Mouse (Mus musculus) heart, adult 2 months (tissue): ENCODE data around the gene Hist1h2ad.

Experiments used
- CTCF ChIP-seq: fragments of 200-600 bp; IDR thresholded peaks from 2 replicates; pipeline ENCODE4 v1.8.1; 2022; ENCODE audit warnings: antibody characterized with exemption, mild to moderate bottlenecking, moderate library complexity
- EP300 ChIP-seq: fragments of 200-500 bp; IDR thresholded peaks from 2 replicates; pipeline ENCODE4 v1.6.1; 2011; ENCODE audit warnings: low read depth, low read length, control low read depth; ENCODE audit not compliant: insufficient read depth
- POLR2A ChIP-seq: fragments of 200-500 bp; IDR thresholded peaks from 2 replicates; pipeline ENCODE4 v1.6.1; 2011; ENCODE audit warnings: mild to moderate bottlenecking, low read depth, low read length, control low read depth; ENCODE audit not compliant: insufficient read depth

DNA sequence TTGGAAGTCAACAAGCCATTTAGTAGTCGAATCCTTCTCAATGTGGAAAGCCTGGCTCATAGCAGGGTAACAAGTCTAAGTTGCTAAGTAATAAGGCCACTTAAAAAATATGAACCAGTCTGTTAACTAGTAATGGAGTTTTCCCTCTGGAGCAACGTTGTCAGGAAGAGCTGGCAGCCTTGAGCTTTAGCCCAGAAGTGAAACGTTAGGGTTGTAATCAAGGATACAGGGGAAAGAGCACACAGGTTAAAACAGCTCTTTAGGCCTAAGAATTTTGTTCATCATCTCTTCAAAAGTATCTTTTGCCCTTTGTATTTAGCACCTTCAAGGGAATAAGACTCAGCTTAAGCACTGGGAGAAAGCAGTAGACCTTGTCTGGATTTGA lies 23.4 kb upstream of the Hist1h2ad start:
- TF ChIP-seq POLR2A: no peak
- no peak for TF ChIP-seq EP300
- TF ChIP-seq CTCF: no peak
